Mouse (Mus musculus) heart, adult 8-10 months (tissue): ENCODE measurements around the gene Cxcr3. TPM values are rescaled to one million over a fixed set of nuclear protein-coding genes. Genes with fewer than 3 reads are reported as not detected.

Experiments
- DNase-seq: peaks from one replicate; pipeline ENCODE4 v3.0.0; 2022; ENCODE audit warnings: low spot score
- total RNA-seq, 4 experiments: library from RNA; stranded (reverse); gene quantifications; 2 replicates each; pipeline ENCODE4 v1.2.4; 2022

Cxcr3 gene
- total RNA-seq: under 1 TPM in 1 of 4 experiments, not detected in 3; 0.26 TPM

GRCm38 (mm10) chrX:101733828-101734319 lies at the start of gene Cxcr3:
Cxcr3 (minus strand) TSS chrX:101734269.
- DNase-seq: peak; percentile 17

GRCm38 (mm10) chrX:101772035-101772434 lies 38.0 kb upstream of the Cxcr3 start:
- peak; percentile 26 for DNase-seq

GRCm38 (mm10) chrX:101770307-101770706 lies 36.2 kb upstream of the Cxcr3 start:
- DNase-seq: no peak

- no peak for DNase-seq
These were observed 35.4 kb upstream of the Cxcr3 start for GRCm38 (mm10) chrX:101769478-101769877.

DNA sequence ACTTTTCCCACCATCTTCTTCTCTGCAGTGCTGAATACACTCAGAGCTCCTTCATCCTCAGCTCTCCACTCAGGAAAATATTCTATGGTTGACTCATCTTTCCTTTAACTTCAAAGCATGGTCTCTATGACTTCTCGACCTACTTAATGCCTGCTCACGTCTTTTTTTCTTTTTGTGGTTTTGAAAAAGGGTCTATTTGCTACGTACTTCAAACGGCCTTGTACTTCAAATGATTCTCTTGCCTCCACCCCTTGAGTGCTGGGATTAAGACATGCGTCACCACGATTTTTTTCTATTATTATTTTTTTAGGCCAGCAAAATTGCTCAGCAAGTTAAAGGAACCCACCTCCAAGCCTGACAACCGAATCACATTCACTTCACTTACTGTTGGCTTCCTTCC lies 33.2 kb upstream of the Cxcr3 start:
- DNase-seq: no peak

DNA sequence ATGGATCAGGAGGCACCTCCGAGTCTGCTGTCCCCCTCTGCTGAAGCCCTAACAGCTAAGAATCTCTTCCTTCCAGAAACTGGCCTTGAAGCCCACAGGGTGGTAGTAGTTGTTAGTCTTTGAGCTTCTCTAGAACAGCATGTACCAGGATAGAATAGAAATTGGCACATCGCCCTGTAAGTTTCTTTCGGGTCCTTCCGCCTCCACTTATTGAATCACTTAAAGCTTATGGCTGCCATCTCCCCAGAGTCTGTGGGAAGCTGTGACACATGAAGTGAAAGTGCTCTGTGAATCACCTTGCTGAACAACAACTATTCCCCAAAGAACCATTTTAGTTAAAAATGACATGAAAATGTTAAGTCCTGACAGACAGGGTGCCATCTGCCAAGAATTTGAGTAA lies 31.0 kb upstream of the Cxcr3 start:
- no peak for DNase-seq

- DNase-seq: no peak
These were observed 30.6 kb upstream of the Cxcr3 start for GRCm38 (mm10) chrX:101764621-101765020.

DNA sequence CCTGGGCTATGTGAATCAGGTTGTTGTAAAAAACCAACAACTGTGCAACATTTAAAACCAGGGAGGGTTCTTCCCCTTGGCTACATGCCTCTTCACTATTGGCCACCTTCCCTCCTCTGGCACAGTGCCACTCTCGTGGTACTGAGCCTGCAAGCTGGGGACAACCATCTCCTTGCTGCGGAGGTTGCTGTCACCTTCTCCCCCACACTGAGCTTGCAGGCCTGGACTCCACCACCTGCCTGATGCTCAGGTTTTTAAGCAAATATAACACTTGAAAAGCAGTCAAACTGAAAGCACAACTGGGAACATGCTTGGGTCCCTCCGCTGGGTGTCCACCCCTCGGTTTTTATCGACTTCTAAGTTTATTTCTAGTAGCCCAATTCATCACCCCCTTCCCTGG lies 20.4 kb upstream of the Cxcr3 start:
- DNase-seq: no peak

- DNase-seq: no peak
These were observed 16.1 kb upstream of the Cxcr3 start for GRCm38 (mm10) chrX:101750144-101750543.

DNA sequence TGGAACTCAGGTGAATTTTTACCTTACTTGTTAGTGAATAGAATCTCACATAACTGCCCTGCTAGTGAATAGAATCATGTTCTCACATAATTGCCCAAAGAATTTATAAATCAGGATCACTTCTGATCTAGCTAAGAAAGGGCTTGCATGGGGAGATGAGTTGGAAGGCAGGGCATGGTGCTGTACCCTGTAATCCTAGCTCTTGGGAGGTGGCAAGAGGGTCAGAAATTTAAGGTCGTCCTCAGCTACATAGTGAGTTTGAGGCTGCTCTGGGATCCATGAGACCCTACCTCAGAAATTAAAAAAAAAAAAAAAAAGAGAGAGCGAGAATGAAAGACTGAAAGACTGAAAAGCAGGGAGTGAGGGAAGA lies 7.0 kb upstream of the Cxcr3 start:
- no peak for DNase-seq

DNA sequence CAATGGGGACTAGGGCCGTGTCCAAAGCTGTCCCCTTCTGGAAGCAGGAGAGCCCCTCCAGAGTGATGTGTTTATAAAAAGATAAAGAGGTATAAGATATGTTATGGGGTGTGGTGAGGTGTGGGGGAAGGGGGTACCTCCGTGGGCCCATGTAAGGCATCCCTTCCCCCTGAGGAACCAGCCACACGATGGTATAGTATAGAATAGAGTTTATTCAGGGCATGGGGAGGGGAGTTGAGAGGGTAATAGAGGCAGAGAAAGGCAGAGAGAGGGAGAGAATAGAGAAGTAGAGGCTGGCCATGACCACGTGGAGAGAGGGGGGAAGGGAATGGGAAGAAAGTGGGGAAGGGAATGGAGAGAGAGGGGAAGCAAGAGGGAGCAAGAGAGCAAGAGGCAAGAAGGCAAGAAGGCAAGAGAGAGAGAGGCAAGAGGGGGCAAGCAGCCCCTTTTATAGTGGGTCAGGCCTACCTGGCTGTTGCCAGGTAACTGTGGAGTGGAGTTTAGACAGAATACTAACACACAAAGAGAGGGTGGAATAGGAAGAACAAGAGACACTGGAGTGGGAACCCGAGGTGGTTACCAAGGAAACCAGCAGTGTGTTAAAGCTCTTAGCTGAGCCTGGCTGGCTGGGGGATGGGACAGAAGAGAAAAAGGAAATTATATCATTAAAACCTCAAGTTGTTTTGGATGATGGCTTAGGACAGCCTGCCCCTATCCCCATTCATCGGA lies 6.4 kb upstream of the Cxcr3 start:
- no peak for DNase-seq

GRCm38 (mm10) chrX:101737201-101737600 lies 3.1 kb upstream of the Cxcr3 start:
- DNase-seq: no peak

DNA sequence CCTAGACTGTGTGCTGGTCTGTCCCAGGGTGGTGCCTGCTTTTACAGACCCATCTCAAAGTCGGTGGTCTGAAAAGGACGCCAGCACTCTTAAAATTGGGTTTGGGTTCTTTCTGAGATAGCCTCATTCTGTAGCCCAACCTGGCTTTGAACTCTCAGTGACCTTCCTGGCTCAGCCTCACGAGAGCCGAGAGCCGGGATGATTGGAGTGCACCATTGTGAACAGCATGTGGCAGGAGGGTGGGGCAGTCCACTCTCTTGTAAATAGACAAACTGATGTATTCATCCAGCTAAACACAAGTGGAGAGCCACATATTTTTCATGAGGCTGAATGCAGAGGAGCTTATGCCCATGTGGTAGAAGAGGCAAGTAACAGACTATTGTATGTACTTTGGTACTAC lies 912 bp upstream of the Cxcr3 start:
- no peak for DNase-seq

DNA sequence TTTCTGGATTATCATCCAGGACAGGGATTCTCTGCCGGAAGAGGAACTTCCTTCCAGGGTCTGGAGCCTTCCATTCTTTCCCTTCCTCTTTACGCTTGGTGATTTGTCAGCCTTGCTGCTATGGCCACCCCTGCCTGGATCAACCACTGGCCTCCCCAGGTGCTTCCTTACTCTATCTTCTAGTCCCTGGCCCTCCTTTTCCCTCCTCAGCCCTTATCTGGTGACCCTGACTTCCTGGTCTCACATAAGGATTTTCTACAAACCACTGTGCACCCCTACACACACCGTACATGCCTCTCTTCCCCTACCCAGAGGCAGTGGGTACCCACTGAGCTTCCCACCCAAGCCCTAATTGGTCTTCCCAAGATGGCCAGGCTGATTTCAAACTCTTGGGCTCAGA lies 781 bp downstream of the Cxcr3 start:
- DNase-seq: no peak

GRCm38 (mm10) chrX:101732644-101733043 lies 1.4 kb downstream of the Cxcr3 start:
- DNase-seq: no peak

DNA sequence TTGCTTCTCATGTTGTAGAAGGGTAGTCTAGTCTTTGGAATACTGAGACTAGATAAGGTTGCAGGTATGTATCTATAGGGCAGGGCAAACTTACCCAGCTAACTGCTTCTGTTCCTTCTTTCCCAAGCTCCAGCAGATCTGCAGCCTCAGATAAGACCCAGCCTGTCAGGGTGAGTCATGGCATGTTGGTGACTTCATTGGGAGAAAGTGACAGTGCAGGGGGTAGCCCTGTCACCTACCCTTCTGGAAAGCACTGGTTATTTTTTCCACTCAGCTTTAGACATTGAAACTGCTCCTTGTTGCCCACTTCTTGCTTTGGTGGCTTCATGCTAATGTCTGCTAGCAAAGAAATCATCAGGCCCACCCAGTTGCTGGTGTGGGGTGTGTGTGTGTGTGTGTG lies 4.1 kb downstream of the Cxcr3 start:
- DNase-seq: no peak

GRCm38 (mm10) chrX:101720401-101720800 lies 13.7 kb downstream of the Cxcr3 start:
- no peak for DNase-seq

DNA sequence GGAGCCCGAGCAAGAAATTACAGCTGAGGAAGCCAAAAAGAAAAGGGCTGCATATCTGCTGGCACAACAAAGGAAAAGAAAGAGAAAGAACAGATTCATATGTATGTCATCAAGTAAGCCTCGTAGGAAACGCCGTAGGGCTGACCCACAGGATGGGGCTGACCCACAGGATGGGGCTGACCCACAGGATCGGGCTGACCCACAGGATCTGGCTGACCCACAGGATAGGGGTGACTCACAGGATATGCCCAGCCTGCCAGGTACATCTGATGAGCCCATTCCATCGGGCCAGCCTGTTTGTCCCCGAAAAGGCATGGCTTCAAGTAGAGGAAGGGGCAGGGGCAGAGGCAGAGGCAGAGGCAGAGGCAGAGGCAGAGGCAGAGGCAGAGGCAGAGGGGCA lies 29.0 kb downstream of the Cxcr3 start:
- DNase-seq: no peak

- no peak for DNase-seq
These were observed 35.8 kb downstream of the Cxcr3 start for GRCm38 (mm10) chrX:101698232-101698631.

DNA sequence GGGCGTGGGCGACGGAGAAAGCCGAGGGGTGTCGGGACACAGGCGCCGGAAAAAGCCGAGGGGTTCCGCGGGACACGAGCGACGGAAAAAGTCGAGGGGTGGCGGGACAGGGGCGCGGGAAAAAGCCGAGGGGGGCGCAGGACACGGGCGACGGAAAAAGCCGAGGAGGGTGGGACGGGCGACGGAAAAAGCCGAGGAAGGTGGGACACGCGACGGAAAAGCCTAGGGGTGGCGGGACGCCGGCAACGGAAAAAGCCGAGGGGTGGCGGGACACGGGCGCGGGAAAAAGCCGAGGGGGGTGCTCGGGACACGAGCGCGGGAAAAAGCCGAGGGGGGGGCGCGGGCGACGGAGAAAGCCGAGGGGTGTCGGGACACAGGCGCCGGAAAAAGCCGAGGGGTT lies 36.5 kb downstream of the Cxcr3 start:
- no peak for DNase-seq

- DNase-seq: no peak
These were observed 38.4 kb downstream of the Cxcr3 start for GRCm38 (mm10) chrX:101695686-101696085.
